Mouse (Mus musculus): ENCODE measurements around the gene Iars2.

DNA sequence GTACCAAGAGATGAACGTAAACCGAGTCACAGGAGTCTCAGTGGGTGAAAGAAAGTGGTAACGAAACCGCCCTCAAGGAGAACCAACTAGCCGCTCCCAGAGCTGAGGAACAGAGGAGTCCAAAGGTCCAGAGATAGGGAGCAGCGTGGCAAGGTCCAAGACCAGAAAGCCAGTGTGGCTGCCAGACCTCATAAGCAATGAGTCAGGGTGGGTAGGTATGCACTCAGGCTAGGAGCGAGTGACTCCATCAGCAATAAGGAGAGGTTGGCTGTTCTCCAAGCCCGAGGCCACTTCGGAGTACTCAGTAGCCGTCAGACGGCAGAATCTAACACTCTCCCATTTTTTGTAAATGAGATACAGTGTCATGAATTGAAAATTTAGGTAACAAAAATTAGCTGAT is 46.4 kb downstream of the Iars2 start:
- no peak for TF ChIP-seq POLR2A (IDR thresholded peaks at IDR 0.05; ENCODE audit: borderline replicate concordance, extremely low read depth, insufficient read depth, insufficient read length, poor library complexity, severe bottlenecking)
- TF ChIP-seq CTCF (IDR thresholded peaks at IDR 0.05; ENCODE audit: borderline replicate concordance, extremely low read depth, insufficient read depth, insufficient read length): no peak
